Mouse (Mus musculus) hindbrain, postnatal 0 days (tissue): ENCODE measurements around the gene Kif27. TPM values are rescaled to one million over a fixed set of nuclear protein-coding genes. Genes with fewer than 3 reads are reported as not detected.
"Not testable (repeated sequence)": the region's sequence is repeated elsewhere in the genome, so short reads cannot be mapped to it uniquely, and the experiment has no call there.

Experiments used
- ATAC-seq: fragments of 200-750 bp; cut with Nextera tagmentation; 2 replicates; pipeline ENCODE4 v1.8.0; 2017; ENCODE audit warnings: mild to moderate bottlenecking, moderate TSS enrichment, moderate library complexity
- DNase-seq: peaks from one replicate; pipeline ENCODE4 v3.0.0-alpha.2; 2015; ENCODE audit warnings: low spot score
- H3K27ac ChIP-seq: fragments of 300-500 bp; sonication (generic); 2 replicates; pipeline ENCODE4 v1.5.1; 2014; ENCODE audit warnings: mild to moderate bottlenecking
- H3K27me3 ChIP-seq: fragments of 300-500 bp; sonication (generic); 2 replicates; pipeline ENCODE4 v1.6.1; 2014; ENCODE audit warnings: low read length, mixed read lengths; ENCODE audit not compliant: insufficient read depth
- H3K36me3 ChIP-seq: fragments of 300-500 bp; sonication (generic); 2 replicates; pipeline ENCODE4 v1.6.1; 2014; ENCODE audit warnings: low read length, mixed read lengths; ENCODE audit not compliant: insufficient read depth
- H3K4me1 ChIP-seq: fragments of 300-500 bp; sonication (generic); 2 replicates; pipeline ENCODE4 v1.6.1; 2014; ENCODE audit warnings: antibody characterized with exemption, low read length, mixed read lengths; ENCODE audit not compliant: insufficient read depth
- H3K4me2 ChIP-seq: fragments of 300-500 bp; sonication (generic); 2 replicates; pipeline ENCODE4 v1.6.1; 2014; ENCODE audit warnings: low read depth, mild to moderate bottlenecking, low read length, moderate library complexity, mixed read lengths
- H3K4me3 ChIP-seq: fragments of 300-500 bp; sonication (generic); 2 replicates; pipeline ENCODE4 v1.5.1; 2014; ENCODE audit warnings: low read length
- H3K9ac ChIP-seq: fragments of 300-500 bp; sonication (generic); replicated peaks from 2 replicates; pipeline ENCODE4 v1.6.1; 2014; ENCODE audit warnings: mild to moderate bottlenecking, low read length, moderate library complexity, mixed read lengths
- H3K9me3 ChIP-seq: fragments of 300-500 bp; sonication (generic); 2 replicates; pipeline ENCODE4 v1.6.1; 2016; ENCODE audit warnings: low read length, mixed read lengths
- CTCF ChIP-seq: IDR thresholded peaks from 2 replicates; pipeline ENCODE4 v1.5.1; 2016; ENCODE audit warnings: antibody characterized with exemption, control low read depth, low read depth
- WGBS: fragments of 180-500 bp; shearing (Covaris S2); extraction: QIAGEN DNeasy Blood & Tissue Kit; methylation state at CpG from one replicate; pipeline ENCODE4 v1.1.7; 2014; 5-methylcytosine and 5-hydroxymethylcytosine counted together
- polyA plus RNA-seq: library from polyadenylated mRNA; unstranded; fragments of >200 nt; fragmentation: Nextera tagmentation; extraction: Ambion mirVana; gene quantifications from 2 replicates; pipeline ENCODE4 v1.2.1, GENCODE M21; 2015
- total RNA-seq: library from RNA; depleted of rRNA; stranded (reverse); fragments of >200 nt; gene quantifications from 2 replicates; pipeline ENCODE4 v1.2.3, GENCODE M21; 2014

Gene Kif27
- total and polyA plus RNA-seq, 2 experiments from 2014 or later, result 1.2 to 1.7 TPM

- H3K4me3 ChIP-seq, result no peak overlapping the region
- 54% methylated on average over 13 of the region's 13 CpGs for WGBS
- H3K36me3 ChIP-seq, result peaks cover 40% of the 10 kb centered on the region
Observed at GRCm38 (mm10) chr13:58397651-58398050, 38.7 kb upstream of the Kif27 start.

GRCm38 (mm10) chr13:58394392-58394791 lies 35.5 kb upstream of the Kif27 start:
- not testable (repeated sequence) for H3K4me1 ChIP-seq, DNase-seq, H3K4me2 ChIP-seq, H3K9ac ChIP-seq, H3K4me3 ChIP-seq, H3K9me3 ChIP-seq, H3K27me3 ChIP-seq, H3K27ac ChIP-seq, ATAC-seq
- 92% methylated on average over 11 of the region's 11 CpGs for WGBS
- H3K36me3 ChIP-seq, result peaks cover 54% of the 10 kb centered on the region

More at GRCm38 (mm10) chr13:58397651-58398050, 38.7 kb upstream of the Kif27 start:
- H3K27me3 ChIP-seq, result no peaks in the 10 kb centered on the region
- DNase-seq, result peak; percentile 51
- no peak overlapping the region for H3K9ac ChIP-seq
- H3K4me1 ChIP-seq, result no peaks in the 10 kb centered on the region; the same call in 1 of the 2 replicates
- H3K27ac ChIP-seq, result no peak overlapping the region
- ATAC-seq, result no peak
- no peak for TF ChIP-seq CTCF
- H3K9me3 ChIP-seq, result no peaks in the 10 kb centered on the region
- no peak overlapping the region for H3K4me2 ChIP-seq

DNA sequence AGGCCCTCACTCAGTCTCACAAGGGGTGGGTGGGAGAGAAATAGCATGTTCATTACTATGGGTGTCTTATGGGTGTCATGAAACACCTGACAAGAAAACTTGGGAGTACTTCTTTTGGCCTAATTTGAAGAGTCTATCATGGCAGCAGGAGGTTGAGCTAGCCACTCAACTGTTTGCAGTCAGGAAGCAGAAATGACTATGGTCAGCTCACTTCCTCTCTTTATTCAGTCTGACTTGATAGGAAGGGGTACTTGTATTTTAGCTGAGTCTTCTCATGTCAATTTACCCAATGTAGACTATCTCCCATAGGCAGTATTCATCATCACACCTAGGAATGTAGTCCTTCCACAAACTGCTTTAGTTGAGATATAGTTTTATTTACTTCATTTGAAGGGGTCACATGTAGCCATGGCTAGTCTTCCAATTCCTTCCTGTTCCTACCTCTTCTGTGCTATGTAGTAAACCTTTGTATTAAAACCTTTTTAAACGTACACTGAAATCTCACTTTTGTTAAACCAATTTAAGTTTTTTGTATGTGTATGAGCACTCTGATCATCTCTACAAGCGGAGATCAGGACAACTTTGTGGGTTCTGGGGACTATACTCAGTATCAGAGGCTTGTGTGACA lies 30.5 kb upstream of the Kif27 start:
- H3K36me3 ChIP-seq, result peaks cover 26% of the 10 kb centered on the region
- no peak overlapping the region for H3K9ac ChIP-seq

DNA sequence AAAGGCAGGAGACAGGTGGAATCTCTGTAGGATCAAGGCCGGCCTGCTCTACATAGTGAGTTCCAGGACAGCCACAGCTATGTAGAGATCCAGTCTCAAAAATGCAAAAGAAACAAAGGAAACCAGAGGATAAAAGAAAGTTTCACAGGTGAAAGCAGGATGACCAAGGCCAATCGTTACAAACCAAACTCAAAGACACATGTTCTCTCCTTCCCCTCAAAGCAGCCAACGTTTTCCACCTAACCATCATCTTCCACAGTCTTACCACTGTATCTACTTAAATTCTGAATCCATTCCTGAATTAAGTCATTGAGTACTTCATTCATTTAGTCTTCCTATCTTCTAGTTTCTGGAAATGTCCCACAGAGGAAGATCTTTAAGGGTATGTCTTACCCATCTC lies 29.5 kb upstream of the Kif27 start:
- no peak for ATAC-seq
- peaks cover 19% of the 10 kb centered on the region for H3K36me3 ChIP-seq
- H3K4me3 ChIP-seq, result no peak overlapping the region
- H3K9ac ChIP-seq, result no peak overlapping the region
- H3K9me3 ChIP-seq, result no peaks in the 10 kb centered on the region
- H3K27ac ChIP-seq, result no peak overlapping the region
- no peak for TF ChIP-seq CTCF
- no peaks in the 10 kb centered on the region for H3K27me3 ChIP-seq
- H3K4me2 ChIP-seq, result no peak overlapping the region
- 62% methylated on average over 3 of the region's 3 CpGs for WGBS
- DNase-seq, result no peak
- no peaks in the 10 kb centered on the region; the same call in 1 of the 2 replicates for H3K4me1 ChIP-seq

More for the DNA sequence above, 30.5 kb upstream of the Kif27 start:
- H3K4me2 ChIP-seq, result no peak overlapping the region
- 83% methylated on average over 2 of the region's 2 CpGs for WGBS
- no peaks in the 10 kb centered on the region for H3K27me3 ChIP-seq
- DNase-seq (no peak), ATAC-seq (no peak)
- no peaks in the 10 kb centered on the region for H3K9me3 ChIP-seq
- no peaks in the 10 kb centered on the region; the same call in 1 of the 2 replicates for H3K4me1 ChIP-seq
- no peak overlapping the region for H3K27ac ChIP-seq
- no peak overlapping the region for H3K4me3 ChIP-seq
- TF ChIP-seq CTCF, result no peak

GRCm38 (mm10) chr13:58387948-58388347 lies 29.0 kb upstream of the Kif27 start:
- H3K4me2 ChIP-seq, result no peak overlapping the region
- H3K27ac ChIP-seq, result no peak overlapping the region
- no peaks in the 10 kb centered on the region for H3K27me3 ChIP-seq
- no peak overlapping the region for H3K9ac ChIP-seq
- DNase-seq (peak; percentile 83), ATAC-seq (peak; percentile 50)
- peaks cover 17% of the 10 kb centered on the region for H3K36me3 ChIP-seq
- H3K9me3 ChIP-seq, result no peaks in the 10 kb centered on the region
- H3K4me3 ChIP-seq, result no peak overlapping the region
- no peaks in the 10 kb centered on the region; the same call in 1 of the 2 replicates for H3K4me1 ChIP-seq
- TF ChIP-seq CTCF, result peak; percentile 87
- whole genome bisulfite sequencing, result 11% methylated on average over 7 of the region's 7 CpGs

DNA sequence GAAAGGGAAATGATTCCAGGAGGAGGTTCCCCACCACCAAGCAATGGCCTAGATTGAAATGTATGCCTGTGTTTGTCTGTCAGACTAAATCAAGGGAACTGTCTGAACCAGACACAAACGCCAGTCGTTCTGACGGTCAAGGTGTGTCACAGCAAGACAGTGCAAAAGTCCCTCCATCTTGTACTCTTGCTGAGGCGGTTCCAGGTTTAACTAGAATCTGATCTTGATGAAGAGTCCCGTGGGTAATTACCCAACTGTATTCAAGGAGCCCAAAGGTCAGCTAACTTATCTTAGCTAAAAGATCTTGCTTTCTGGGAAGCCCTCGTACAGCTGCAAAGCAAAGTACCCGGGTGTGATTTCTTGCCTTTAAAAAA lies 26.6 kb upstream of the Kif27 start:
- DNase-seq, result no peak
- peak overlapping the region; percentile 62; the same call in 1 of the 2 replicates for H3K27ac ChIP-seq
- ATAC-seq, result no peak
- no peaks in the 10 kb centered on the region; the same call in 1 of the 2 replicates for H3K4me1 ChIP-seq
- H3K4me2 ChIP-seq, result peak overlapping the region; percentile 87
- no peaks in the 10 kb centered on the region for H3K27me3 ChIP-seq
- H3K9me3 ChIP-seq, result no peaks in the 10 kb centered on the region
- WGBS, result 85% methylated on average over 7 of the region's 7 CpGs
- H3K4me3 ChIP-seq, result peak overlapping the region; percentile 63
- H3K36me3 ChIP-seq, result peaks cover 24% of the 10 kb centered on the region
- H3K9ac ChIP-seq, result no peak overlapping the region
- no peak for TF ChIP-seq CTCF

DNA sequence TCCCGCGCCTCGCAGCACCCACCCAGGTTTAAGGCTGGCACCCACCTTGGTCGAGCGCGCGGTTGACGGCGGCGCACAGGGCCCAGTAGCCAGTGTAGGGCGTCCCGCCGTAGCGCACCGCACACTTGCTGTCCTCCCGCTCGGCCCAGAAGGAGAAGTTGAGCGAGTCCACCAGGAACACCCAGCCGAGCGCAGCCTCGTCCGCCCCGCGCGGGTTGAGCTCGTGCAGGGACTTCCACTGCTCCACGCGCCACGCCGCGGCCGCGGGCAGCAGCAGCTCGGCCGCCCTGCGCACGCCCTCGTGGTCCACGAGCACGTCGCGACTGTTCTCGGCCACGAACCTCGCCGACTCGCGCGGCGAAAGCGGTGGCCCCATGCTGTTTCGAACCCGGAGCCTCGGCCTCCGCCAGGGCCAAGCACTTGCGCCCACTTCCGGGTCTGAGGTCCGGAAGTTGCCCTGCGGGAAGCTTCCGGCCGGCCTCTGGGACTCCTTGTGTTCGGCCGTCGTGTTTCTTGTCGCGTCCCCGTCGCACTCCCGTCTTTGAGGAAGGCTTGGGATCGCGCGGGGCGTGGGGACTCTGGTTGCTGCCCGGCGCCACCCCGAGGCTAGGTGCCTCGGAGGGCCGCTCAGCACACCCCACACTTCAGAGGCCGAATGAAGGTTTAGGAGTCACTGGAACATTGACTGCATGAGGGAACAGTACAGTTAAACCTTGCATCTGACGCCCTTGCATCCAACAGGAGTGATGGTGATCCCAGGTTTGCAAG lies 26.0 kb upstream of the Kif27 start, which contains the start of gene 2210016F16Rik:
Gene 2210016F16Rik, minus strand, starts transcription at position 447 of the 768 bp plus-strand sequence.
- no peaks in the 10 kb centered on the region for H3K27me3 ChIP-seq
- H3K4me2 ChIP-seq, result peak within 1 kb of the TSS; percentile 87
- peak within 1 kb of the TSS; percentile 63 for H3K4me3 ChIP-seq
- DNase-seq (peak; percentile 77), ATAC-seq (peak; percentile 80)
- H3K27ac ChIP-seq, result peak within 1 kb of the TSS; percentile 62
- peak within 1 kb of the TSS; percentile 73 for H3K9ac ChIP-seq
- no peaks in the 10 kb centered on the region for H3K9me3 ChIP-seq
- TF ChIP-seq CTCF, result peak; percentile 18; the same call in 1 of the 2 replicates
- no peaks in the 10 kb centered on the region; the same call in 1 of the 2 replicates for H3K4me1 ChIP-seq
- peaks cover 19% of the 10 kb centered on the region for H3K36me3 ChIP-seq
- WGBS, result 3% methylated on average over 80 of the region's 80 CpGs
